Mouse (Mus musculus) thymus, postnatal 10 days (tissue): Measurements from ENCODE around the gene Cpt1c.
A peak's percentile ranks its signal among the peaks of the same experiment; 100 is the strongest.
"Not testable (repeated sequence)": the region's sequence is repeated elsewhere in the genome, so short reads cannot be mapped to it uniquely, and the experiment has no call there.

Experiments
- DNase-seq, 2 experiments: peaks; one replicate each; pipeline ENCODE4 v3.0.0; 2021; ENCODE audit warnings: low spot score in 2 of 2

The Cpt1c gene

GRCm38 (mm10) chr7:44974383-44975116, at the start of gene Cpt1c:
Gene Cpt1c (minus strand): TSS chr7:44974851.
- no peak for DNase-seq

DNA sequence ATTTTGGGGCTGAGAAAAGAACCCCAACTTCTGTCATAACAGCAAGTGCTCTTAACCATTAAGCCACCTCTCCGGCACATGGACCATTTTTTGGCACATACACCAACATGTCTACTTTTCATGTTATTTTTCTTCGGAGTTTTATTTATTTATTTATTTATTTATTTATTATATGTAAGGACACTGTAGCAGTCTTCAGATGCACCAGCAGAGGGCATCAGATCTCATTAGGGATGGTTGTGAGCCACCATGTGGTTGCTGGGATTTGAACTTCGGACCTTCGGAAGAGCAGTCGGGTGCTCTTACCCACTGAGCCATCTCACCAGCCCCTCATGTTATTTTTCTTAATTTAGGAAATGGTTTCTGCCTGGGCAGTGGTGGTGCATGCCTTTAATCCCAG, 49.1 kb upstream of the Cpt1c start:
- DNase-seq, result not testable (repeated sequence)

DNA sequence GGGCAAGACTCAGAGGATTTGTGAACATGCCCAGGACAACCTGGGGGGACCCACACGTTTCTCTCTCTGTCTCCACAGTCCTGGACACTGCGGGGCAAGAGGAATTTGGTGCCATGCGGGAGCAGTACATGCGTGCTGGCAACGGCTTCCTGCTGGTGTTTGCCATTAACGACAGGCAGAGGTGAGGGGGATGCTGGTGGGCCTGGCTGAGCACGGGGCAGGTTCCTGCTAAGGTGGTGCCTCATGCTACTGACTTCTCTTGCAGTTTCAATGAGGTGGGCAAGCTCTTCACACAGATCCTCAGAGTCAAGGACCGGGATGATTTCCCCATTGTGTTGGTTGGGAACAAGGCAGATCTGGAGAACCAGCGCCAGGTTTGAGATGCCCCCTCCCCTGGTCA, 45.6 kb upstream of the Cpt1c start:
- DNase-seq, result no peak

DNA sequence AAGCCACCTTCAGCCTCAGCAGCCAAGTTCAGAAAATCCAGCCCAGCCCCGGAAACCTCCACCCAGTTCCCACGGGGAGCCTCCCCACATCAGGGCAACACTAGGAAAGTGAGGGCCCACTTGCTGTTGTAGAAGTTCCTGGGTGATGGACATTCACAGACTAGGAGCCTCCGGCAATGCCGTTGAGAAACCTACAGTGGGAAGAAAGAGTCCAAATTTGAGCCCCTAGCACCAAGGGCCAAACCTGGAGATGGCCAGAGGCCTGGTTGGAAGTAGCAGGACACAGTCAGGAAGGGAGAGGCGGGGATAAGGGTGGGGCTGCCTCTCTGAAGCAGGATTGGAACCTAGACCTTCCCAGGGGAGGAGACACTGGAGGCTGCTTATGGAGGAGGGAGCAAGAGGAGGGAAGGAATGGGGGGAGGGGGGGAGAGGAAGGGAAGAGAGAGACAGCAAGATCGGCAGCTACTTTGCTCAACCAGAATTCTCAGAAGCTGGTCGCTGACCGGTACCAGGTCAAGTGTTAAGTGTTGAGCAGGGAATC, 44.5 kb upstream of the Cpt1c start:
- DNase-seq, result no peak

DNA sequence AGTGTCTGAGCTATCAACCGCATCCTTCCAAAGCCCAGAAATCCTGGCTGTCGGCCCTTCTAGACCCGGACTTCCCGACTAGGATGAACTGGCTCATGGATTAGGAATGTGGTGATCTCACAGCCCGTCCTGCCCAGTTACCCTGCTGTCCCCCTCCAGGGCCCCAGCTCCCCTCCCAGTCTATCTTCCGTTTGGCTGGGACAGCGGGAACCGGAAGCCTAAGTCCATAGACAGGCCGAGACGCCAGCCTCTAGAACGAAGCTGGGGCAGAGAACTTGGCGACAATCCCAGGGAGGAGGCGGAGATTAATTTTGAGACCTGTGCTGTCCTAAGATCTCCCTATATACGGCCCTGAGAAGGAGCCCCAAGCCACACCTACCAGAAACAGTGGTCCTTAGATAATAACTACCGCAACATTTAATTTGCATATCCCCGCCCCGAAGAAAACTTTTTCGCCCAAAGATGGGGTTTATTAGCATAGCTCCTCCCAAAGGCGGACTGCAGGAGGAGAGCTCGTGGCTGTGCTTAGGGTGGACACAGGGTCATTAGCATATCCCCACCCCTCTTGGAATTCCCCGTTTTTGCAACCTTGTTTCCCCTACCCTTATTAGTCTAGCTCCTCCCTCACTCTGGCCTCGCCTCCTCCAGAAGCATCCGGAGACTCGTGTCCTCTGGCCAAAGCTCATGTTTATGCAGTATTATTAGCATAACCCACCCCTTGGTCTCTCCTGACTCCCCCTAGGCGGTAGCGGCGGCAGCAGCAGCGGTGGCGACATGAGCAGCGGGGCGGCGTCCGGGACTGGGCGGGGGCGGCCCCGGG, 42.8 kb upstream of the Cpt1c start, which contains the start of gene Rras:
Gene Rras (plus strand): TSS at position 720 of the 820 bp plus-strand sequence.
- DNase-seq, result peak; percentile 60 to 68

DNA sequence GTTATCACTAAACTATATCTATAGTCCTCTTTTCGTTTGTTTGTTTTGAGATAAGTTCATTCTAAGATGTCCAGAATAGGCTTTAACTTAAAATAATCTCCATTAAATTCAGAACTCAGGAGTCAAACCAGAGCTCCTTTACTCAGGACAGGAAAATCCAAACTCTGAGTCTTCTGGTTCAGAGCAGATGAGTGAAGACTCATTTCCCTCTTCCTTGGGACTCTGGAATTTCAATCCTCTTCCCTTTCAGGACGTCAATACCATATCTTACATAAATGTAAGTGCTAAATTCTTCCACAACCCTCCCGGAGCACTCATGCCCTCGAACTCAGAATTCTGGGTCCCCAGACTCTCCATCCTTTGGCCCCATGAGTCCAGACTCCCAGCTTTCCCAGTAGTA, 42.1 kb upstream of the Cpt1c start:
- DNase-seq, result no peak

GRCm38 (mm10) chr7:45015957-45016612, 41.4 kb upstream of the Cpt1c start, which contains the start of gene Scaf1:
Gene Scaf1 (minus strand): TSS chr7:45016363.
- peak; percentile 98 to 100 for DNase-seq

DNA sequence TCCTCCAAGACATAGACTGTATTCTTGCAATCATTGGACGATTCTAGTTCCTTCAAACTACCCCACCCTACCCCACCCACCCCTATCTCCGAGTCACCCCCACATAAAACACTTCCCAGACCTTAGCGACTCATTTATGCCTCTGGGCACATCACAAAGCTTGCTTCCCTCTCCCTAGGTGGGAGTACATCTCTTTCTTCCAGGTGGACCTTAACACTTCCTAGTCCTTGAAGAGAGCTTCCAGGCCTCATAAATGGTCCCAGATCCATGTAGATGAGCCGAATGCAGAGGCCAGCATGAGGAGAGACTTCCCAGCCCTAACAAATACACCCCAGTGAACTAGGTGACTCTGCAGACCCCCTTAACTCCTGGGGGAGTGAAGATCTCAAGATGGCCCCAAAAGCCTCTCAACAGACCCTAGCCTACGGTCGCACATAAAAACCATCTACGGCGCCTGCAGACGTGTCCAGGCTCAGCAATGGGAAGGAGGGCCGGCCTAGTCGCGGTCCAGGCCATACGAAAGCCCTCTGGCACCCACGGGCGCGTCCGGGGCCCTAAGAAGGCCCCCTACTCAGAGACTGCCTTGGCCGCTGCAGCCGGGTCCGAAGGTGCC, 40.8 kb upstream of the Cpt1c start:
- DNase-seq, result no peak

DNA sequence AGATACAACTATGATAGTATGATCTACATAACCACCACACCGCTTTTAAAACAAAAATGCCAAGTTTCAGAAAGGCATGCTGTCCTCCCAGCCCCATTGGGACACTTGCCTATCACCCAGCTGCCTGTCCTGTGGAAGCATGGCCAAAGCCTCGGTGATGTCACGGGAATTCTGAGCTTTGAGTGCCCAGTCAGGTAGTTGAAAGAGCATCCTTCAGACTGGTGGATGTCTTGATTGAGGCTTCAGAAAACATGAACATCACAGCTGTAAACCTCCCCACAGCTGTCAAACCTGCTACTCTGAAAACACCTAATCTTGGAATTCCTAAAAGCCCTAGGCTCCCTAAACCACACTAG, 39.4 kb upstream of the Cpt1c start:
- no peak for DNase-seq

DNA sequence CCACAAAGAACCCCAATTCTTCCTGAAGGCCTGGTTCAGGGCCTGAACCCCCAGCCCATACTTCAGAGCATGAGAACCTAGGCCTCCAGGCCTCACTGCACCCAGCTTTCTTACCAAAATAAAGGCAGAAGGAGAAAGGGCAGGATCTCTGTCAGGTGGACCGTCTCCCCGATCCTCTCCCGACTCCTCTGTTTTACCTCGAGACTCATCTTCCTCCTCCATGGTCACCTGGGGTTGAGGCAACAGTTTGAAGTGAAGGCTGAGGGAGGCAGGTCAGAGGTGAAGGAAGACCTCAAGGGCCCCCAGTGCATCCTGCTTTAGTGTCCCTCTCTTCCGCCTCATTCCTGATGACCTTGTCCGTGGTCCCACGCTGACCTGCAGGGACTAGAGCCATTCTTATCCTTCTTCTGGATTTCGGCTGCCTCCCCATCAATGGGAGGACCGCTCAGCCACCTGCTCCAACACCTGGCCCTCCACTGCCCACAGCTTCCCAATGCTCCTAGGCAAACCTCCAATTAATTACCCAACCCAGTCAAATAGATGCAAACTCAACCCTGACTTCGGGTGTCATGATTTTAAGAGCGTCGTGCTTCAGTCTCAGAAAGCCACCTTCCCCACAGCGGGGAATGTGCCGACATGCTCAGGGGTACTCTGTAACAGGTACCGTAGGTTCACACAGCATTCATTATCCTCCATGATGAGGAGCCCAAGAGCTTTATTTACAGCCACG, 38.9 kb upstream of the Cpt1c start:
- DNase-seq, result no peak

DNA sequence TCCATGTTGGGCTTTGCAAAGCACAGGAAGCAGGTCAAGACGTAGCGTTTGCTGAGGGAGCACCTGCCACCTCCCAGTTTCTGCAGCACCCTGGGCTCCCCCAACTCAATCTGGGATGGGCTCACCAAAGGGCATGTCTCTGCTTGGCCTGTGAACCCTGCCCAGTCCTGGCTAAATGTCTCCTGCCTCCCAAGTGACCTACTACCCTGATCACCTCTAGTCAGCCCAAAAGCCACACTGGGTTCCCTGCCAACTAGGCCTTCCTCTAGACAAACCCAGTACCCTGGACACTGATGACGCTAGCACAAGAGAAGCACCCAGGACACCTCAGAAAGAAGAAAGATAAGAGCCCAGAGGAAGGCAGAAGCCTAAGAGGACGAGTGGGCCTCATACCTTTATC, 38.2 kb upstream of the Cpt1c start:
- no peak for DNase-seq

DNA sequence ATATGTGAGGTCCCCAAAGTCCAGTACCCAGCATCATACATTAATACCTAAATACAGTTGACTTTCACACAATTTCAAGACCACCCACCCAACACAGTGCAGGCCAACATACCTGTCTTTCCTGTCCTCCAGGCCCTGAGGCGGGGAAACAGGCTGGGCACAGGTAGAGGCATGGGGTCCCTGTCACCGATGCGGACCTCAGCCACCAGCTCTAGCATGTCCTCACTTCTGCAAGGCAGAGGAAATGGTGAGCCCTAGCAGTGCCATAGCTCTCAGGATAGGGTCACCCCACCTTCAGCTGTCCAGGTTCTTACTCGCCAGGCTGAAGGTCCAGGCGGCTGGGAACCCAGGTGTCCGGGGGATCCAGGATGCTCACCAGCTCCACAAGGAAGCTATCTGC, 37.4 kb upstream of the Cpt1c start:
- DNase-seq, result no peak

DNA sequence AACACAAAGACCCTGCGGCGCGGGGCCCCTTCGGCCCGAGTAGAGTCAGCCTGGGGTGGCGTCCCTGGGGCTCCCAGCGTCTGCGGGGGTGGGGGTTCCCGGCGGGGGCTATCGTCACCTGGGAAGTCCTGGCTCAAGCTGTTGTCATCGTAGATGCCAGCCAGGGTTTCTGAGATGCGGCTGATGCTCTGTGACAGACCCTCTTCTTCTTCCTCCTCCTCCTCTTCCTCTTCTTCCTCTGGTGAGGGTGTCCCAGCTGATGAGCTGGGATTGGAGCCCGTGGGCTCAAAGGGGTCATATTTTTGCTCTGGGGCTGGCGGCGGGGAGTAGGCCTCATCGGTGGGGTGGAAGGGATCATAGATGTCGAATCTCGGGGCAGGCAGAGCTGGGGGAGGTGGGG, 33.8 kb upstream of the Cpt1c start:
- DNase-seq, result no peak

DNA sequence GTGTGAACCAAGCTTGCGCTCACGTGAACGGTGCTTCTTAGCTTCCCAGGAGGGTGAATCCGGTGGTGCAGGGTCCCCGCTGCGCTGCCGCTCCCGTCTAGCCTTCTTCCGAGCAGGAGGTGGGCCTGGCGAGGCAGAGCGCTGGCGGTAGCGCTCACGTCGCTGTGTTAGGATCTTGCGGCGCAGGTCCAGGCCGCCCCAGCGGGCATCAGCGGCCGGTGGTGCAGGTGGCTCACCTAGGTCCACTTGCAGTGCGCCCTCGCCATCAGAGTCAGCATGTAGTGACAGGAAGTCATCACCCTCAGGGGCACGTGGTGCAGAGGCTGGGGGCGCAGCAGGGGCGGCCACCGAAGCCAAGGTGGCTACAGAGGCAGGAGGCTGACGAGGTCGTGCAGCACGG, 33.2 kb upstream of the Cpt1c start:
- no peak for DNase-seq

DNA sequence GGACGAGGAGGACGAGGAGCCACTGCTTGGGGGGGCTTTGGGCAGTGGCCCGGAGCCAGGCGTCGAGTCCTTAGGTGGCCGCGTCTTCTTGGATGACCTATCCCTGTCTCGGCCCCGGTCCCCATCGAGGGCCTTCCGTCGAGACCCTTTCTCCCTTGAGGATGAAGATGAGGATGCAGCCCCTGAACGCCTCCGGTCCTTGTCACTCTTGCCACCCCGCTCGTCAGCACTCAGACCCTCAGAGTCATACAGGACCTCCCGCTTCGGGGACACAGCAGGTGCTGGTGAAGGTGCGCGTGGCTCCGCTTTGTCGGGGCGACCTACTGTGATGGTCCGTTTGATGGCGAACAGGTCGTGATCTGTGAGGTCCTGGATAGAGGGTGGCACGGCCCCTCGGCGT, 32.5 kb upstream of the Cpt1c start:
- DNase-seq, result no peak

- no peak for DNase-seq
These were observed 31.9 kb upstream of the Cpt1c start for GRCm38 (mm10) chr7:45006503-45006902.

- DNase-seq, result no peak
These were observed 30.8 kb upstream of the Cpt1c start for GRCm38 (mm10) chr7:45005321-45005992.

- DNase-seq, result no peak
These were observed 29.9 kb upstream of the Cpt1c start for GRCm38 (mm10) chr7:45004546-45004945.

DNA sequence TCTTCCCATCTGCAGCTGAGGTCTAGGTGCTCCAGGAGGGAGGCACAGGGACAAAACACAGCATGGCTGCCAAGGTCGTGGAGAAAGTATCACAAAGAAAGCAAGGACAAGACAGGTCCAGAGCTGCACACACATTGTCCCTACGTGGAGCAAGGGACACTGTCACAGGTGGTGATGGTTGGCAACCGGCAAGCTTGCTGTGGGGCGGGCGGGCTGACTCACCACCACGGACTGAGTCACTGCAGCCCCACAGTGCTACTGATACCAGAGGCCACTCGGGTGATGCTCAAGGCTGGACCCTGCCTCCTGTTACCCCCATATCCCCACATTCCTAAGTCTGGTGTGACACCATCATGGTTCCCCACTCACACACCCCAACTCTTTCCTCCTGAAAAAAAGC, 27.8 kb upstream of the Cpt1c start:
- no peak for DNase-seq

- no peak for DNase-seq
These were observed 26.0 kb upstream of the Cpt1c start for GRCm38 (mm10) chr7:45000539-45001114.
